Mouse (Mus musculus): ENCODE data around the gene Fam53b. TPM values are rescaled to one million over a fixed set of nuclear protein-coding genes. Genes with fewer than 3 reads are reported as not detected.
A peak's percentile ranks its signal among the peaks of the same experiment; 100 is the strongest.

The Fam53b gene
- polyA plus RNA-seq, 1 experiment = 10.4 TPM

- H3K4me1 ChIP-seq (ENCODE audit: control insufficient read depth, insufficient read depth, low read length) = peaks cover 3% of the 10 kb centered on the region
- TF ChIP-seq CTCF (IDR thresholded peaks at IDR 0.05; ENCODE audit: low read depth, low read length) (peak; percentile 41), POLR2A (IDR thresholded peaks at IDR 0.05; ENCODE audit: insufficient read depth, low read length) (no peak), EP300 (IDR thresholded peaks at IDR 0.05; ENCODE audit: insufficient read depth, low read depth, low read length) (peak; percentile 52; the same call in 1 of the 2 replicates)
- no peak overlapping the region for H3K9ac ChIP-seq (ENCODE audit: low read depth, poor library complexity, severe bottlenecking)
- H3K27ac ChIP-seq (ENCODE audit: insufficient read depth, low read length) = no peak overlapping the region
- no peaks in the 10 kb centered on the region for H3K9me3 ChIP-seq (replicated peaks; ENCODE audit: control insufficient read depth, insufficient read depth, low read length, poor library complexity, severe bottlenecking)
- no peaks in the 10 kb centered on the region for H3K36me3 ChIP-seq (ENCODE audit: control insufficient read depth, insufficient read depth, low read length, poor library complexity, severe bottlenecking)
- H3K27me3 ChIP-seq (ENCODE audit: control insufficient read depth, insufficient read depth, low read length, poor library complexity, severe bottlenecking) = no peaks in the 10 kb centered on the region
- no peak overlapping the region for H3K4me3 ChIP-seq (ENCODE audit: low read depth, low read length)
Observed at GRCm38 (mm10) chr7:132673931-132674755, 139.5 kb downstream of the Fam53b start.

- Histone ChIP-seq H3K27ac (ENCODE audit: insufficient read depth, low read length) (no peak overlapping the region), H3K9me3 (replicated peaks; ENCODE audit: control insufficient read depth, insufficient read depth, low read length, poor library complexity, severe bottlenecking) (no peaks in the 10 kb centered on the region), H3K9ac (ENCODE audit: low read depth, poor library complexity, severe bottlenecking) (no peak overlapping the region), H3K27me3 (ENCODE audit: control insufficient read depth, insufficient read depth, low read length, poor library complexity, severe bottlenecking) (no peaks in the 10 kb centered on the region), H3K36me3 (ENCODE audit: control insufficient read depth, insufficient read depth, low read length, poor library complexity, severe bottlenecking) (no peaks in the 10 kb centered on the region), H3K4me1 (ENCODE audit: control insufficient read depth, insufficient read depth, low read length) (peaks cover 3% of the 10 kb centered on the region), H3K4me3 (ENCODE audit: low read depth, low read length) (no peak overlapping the region)
- no peak for TF ChIP-seq POLR2A (IDR thresholded peaks at IDR 0.05; ENCODE audit: insufficient read depth, low read length)
- TF ChIP-seq CTCF (IDR thresholded peaks at IDR 0.05; ENCODE audit: low read depth, low read length) = no peak
- TF ChIP-seq EP300 (IDR thresholded peaks at IDR 0.05; ENCODE audit: insufficient read depth, low read depth, low read length) = no peak
Observed at GRCm38 (mm10) chr7:132672481-132672959, 141.2 kb downstream of the Fam53b start.

- H3K9me3 ChIP-seq (replicated peaks; ENCODE audit: control insufficient read depth, insufficient read depth, low read length, poor library complexity, severe bottlenecking) = no peaks in the 10 kb centered on the region
- no peaks in the 10 kb centered on the region for H3K27me3 ChIP-seq (ENCODE audit: control insufficient read depth, insufficient read depth, low read length, poor library complexity, severe bottlenecking)
- H3K4me1 ChIP-seq (ENCODE audit: control insufficient read depth, insufficient read depth, low read length) = peaks cover 3% of the 10 kb centered on the region
- no peak for TF ChIP-seq CTCF (IDR thresholded peaks at IDR 0.05; ENCODE audit: low read depth, low read length)
- TF ChIP-seq EP300 (IDR thresholded peaks at IDR 0.05; ENCODE audit: insufficient read depth, low read depth, low read length) = no peak
- H3K4me3 ChIP-seq (ENCODE audit: low read depth, low read length) = no peak overlapping the region
- no peaks in the 10 kb centered on the region for H3K36me3 ChIP-seq (ENCODE audit: control insufficient read depth, insufficient read depth, low read length, poor library complexity, severe bottlenecking)
- H3K9ac ChIP-seq (ENCODE audit: low read depth, poor library complexity, severe bottlenecking) = no peak overlapping the region
- no peak overlapping the region for H3K27ac ChIP-seq (ENCODE audit: insufficient read depth, low read length)
Observed at GRCm38 (mm10) chr7:132670863-132671165, 142.9 kb downstream of the Fam53b start.

- TF ChIP-seq POLR2A (IDR thresholded peaks at IDR 0.05; ENCODE audit: insufficient read depth, low read length) (no peak), CTCF (IDR thresholded peaks at IDR 0.05; ENCODE audit: low read depth, low read length) (no peak)
- H3K36me3 ChIP-seq (ENCODE audit: control insufficient read depth, insufficient read depth, low read length, poor library complexity, severe bottlenecking) = no peaks in the 10 kb centered on the region
- no peaks in the 10 kb centered on the region for H3K27me3 ChIP-seq (ENCODE audit: control insufficient read depth, insufficient read depth, low read length, poor library complexity, severe bottlenecking)
Observed at GRCm38 (mm10) chr7:132669999-132670862, 143.5 kb downstream of the Fam53b start.

GRCm38 (mm10) chr7:132668604-132669003 is 145.1 kb downstream of the Fam53b start:
- Histone ChIP-seq H3K4me1 (ENCODE audit: control insufficient read depth, insufficient read depth, low read length) (peaks cover under 1% of the 10 kb centered on the region), H3K9ac (ENCODE audit: low read depth, poor library complexity, severe bottlenecking) (no peak overlapping the region), H3K4me3 (ENCODE audit: low read depth, low read length) (no peak overlapping the region), H3K9me3 (replicated peaks; ENCODE audit: control insufficient read depth, insufficient read depth, low read length, poor library complexity, severe bottlenecking) (no peaks in the 10 kb centered on the region), H3K27me3 (ENCODE audit: control insufficient read depth, insufficient read depth, low read length, poor library complexity, severe bottlenecking) (no peaks in the 10 kb centered on the region), H3K36me3 (ENCODE audit: control insufficient read depth, insufficient read depth, low read length, poor library complexity, severe bottlenecking) (no peaks in the 10 kb centered on the region), H3K27ac (ENCODE audit: insufficient read depth, low read length) (no peak overlapping the region)
- TF ChIP-seq POLR2A (IDR thresholded peaks at IDR 0.05; ENCODE audit: insufficient read depth, low read length) (no peak), EP300 (IDR thresholded peaks at IDR 0.05; ENCODE audit: insufficient read depth, low read depth, low read length) (no peak), CTCF (IDR thresholded peaks at IDR 0.05; ENCODE audit: low read depth, low read length) (no peak)

More at GRCm38 (mm10) chr7:132669999-132670862, 143.5 kb downstream of the Fam53b start:
- Histone ChIP-seq H3K4me3 (ENCODE audit: low read depth, low read length) (no peak overlapping the region), H3K27ac (ENCODE audit: insufficient read depth, low read length) (no peak overlapping the region), H3K9ac (ENCODE audit: low read depth, poor library complexity, severe bottlenecking) (no peak overlapping the region), H3K9me3 (replicated peaks; ENCODE audit: control insufficient read depth, insufficient read depth, low read length, poor library complexity, severe bottlenecking) (no peaks in the 10 kb centered on the region), H3K4me1 (ENCODE audit: control insufficient read depth, insufficient read depth, low read length) (peaks cover 3% of the 10 kb centered on the region)

Data from ES-Bruce4 (cell line).